ENCODE assay signal across 8 mouse cellular contexts in the genomic region with DNA sequence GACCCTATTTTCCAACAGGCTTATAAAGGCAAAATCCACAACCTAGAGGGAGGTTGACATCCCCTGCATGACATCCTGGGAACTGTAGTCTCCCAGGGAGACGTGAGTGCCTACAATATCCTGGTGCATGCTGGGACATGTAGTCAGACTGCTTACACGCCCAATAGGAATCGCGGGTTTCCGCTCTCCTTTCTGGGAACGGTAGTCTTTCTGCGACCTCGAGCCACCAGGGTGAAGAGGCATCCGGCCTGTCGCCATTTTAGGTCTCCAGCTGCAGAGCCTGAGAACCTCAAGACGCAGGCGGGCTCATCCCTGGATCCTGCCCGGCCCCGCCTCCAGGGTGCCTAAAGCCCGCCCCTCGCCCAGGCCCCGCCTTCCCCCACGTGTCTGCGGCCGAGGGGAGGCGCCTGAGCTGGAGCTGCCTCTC. TPM values are rescaled to one million over a fixed set of nuclear protein-coding genes. Genes with fewer than 3 reads are reported as not detected.
DNase-seq lines count a peak whose midpoint lies in the region; ATAC-seq and TF ChIP-seq lines count a peak whose summit lies in the region.
"Not testable (repeated sequence)": the region's sequence is repeated elsewhere in the genome, so short reads cannot be mapped to it uniquely, and the experiment has no call there.

A gene (plus strand): TSS at position 400 of the 427 bp plus-strand sequence.

- not testable (repeated sequence) for H3K27ac ChIP-seq in MEL (ENCODE audit: control insufficient read depth, low read depth, low read length)
- H3K27ac ChIP-seq in cerebellum, adult 2 months (ENCODE audit: insufficient read depth, low read length) = peak within 1 kb of the TSS; percentile 60; the same call in 1 of the 2 replicates
- H3K27ac ChIP-seq in forebrain, postnatal 0 days (ENCODE audit: low read depth, low read length) = peak within 1 kb of the TSS; percentile 64
- H3K27ac ChIP-seq in lung, embryonic 15.5 days = peak within 1 kb of the TSS; percentile 47; the same call in 1 of the 2 replicates

- not testable (repeated sequence) for H3K4me1 ChIP-seq in MEL (ENCODE audit: control insufficient read depth in 1 of 2, insufficient read depth in 2 of 2, low read length in 2 of 2); cerebellum, adult 2 months (ENCODE audit: control insufficient read depth, insufficient read depth, low read length); forebrain, postnatal 0 days (ENCODE audit: insufficient read depth); lung, embryonic 15.5 days

- WGBS in cerebellum, adult 2 months = under 1% methylated on average over 21 of the region's 21 CpGs
- WGBS in forebrain, postnatal 0 days = 2% methylated on average over 18 of the region's 21 CpGs
- WGBS in lung, embryonic 15.5 days = 1% methylated on average over 19 of the region's 21 CpGs

- not testable (repeated sequence) for H3K36me3 ChIP-seq in MEL (ENCODE audit: control insufficient read depth in 1 of 2, insufficient read depth in 2 of 2, low read length in 2 of 2); forebrain, postnatal 0 days (ENCODE audit: insufficient read depth); lung, embryonic 15.5 days

- DNase-seq in MEL (ENCODE audit: low read depth, low spot score) = peak; percentile 93
- peak; percentile 98 to 99 for DNase-seq in cerebellum, adult 2 months
- peak; percentile 93 for DNase-seq in forebrain, postnatal 0 days
- peak; percentile 99 for DNase-seq in heart, postnatal 4 days
- peak; percentile 96 to 98 for DNase-seq in layer of hippocampus, adult 8-10 months (ENCODE audit: low spot score in 2 of 2)
- peak; percentile 98 for DNase-seq in ovary, adult 18-20 months (ENCODE audit: low spot score)
- DNase-seq in thymus, postnatal 0 days (ENCODE audit: low spot score) = peak; percentile 95

- ATAC-seq in forebrain, postnatal 0 days = peak; percentile 98
- ATAC-seq in lung, embryonic 15.5 days (ENCODE audit: borderline replicate concordance, extremely low read depth, low FRiP score, low TSS enrichment) = peak; percentile 99

- not testable (repeated sequence) for TF ChIP-seq CTCF in MEL (IDR thresholded peaks at IDR 0.05 in 2 of 3, conservative IDR thresholded peaks at IDR 0.05 in 1 of 3; ENCODE audit: control insufficient read depth in 1 of 3, insufficient read depth in 1 of 3, low read depth in 2 of 3, low read length in 3 of 3, poor library complexity in 1 of 3, severe bottlenecking in 1 of 3)
- peak; percentile 16; the same call in 1 of the 2 replicates for TF ChIP-seq CTCF in cerebellum, adult 2 months (IDR thresholded peaks at IDR 0.05; ENCODE audit: borderline replicate concordance, insufficient read depth, low read depth, low read length)
- peak; percentile 59 for TF ChIP-seq CTCF in forebrain, postnatal 0 days (IDR thresholded peaks at IDR 0.05; ENCODE audit: low read depth)

- not testable (repeated sequence) for TF ChIP-seq EP300 in MEL (IDR thresholded peaks at IDR 0.05; ENCODE audit: low read depth in 1 of 2, low read length in 2 of 2)

- not testable (repeated sequence) for H3K79me2 ChIP-seq in MEL (ENCODE audit: control insufficient read depth, insufficient read depth, low read length, poor library complexity)

- peak within 1 kb of the TSS; percentile 62 for H3K9ac ChIP-seq in MEL (ENCODE audit: control insufficient read depth, low read depth, low read length, poor library complexity, severe bottlenecking)
- peak within 1 kb of the TSS; percentile 64 for H3K9ac ChIP-seq in forebrain, postnatal 0 days
- H3K9ac ChIP-seq in lung, embryonic 15.5 days = peak within 1 kb of the TSS; percentile 44; the same call in 1 of the 2 replicates

- not testable (repeated sequence) for H3K27me3 ChIP-seq in MEL (ENCODE audit: control insufficient read depth in 1 of 2, insufficient read depth in 2 of 2, low read length in 2 of 2); cerebellum, adult 2 months (ENCODE audit: control insufficient read depth, insufficient read depth, low read length); forebrain, postnatal 0 days (ENCODE audit: insufficient read depth, low read length); lung, embryonic 15.5 days

- peak within 1 kb of the TSS; percentile 53 to 66 for H3K4me3 ChIP-seq in MEL (ENCODE audit: control insufficient read depth in 1 of 2, insufficient read depth in 1 of 2, low read depth in 2 of 2, low read length in 2 of 2)
- H3K4me3 ChIP-seq in cerebellum, adult 2 months (replicated peaks; ENCODE audit: insufficient read depth, low read depth, low read length) = peak within 1 kb of the TSS; percentile 64
- peak within 1 kb of the TSS; percentile 50 for H3K4me3 ChIP-seq in forebrain, postnatal 0 days (ENCODE audit: low read depth, low read length)
- peak within 1 kb of the TSS; percentile 70 for H3K4me3 ChIP-seq in lung, embryonic 15.5 days

- not testable (repeated sequence) for TF ChIP-seq RAD21 in MEL (IDR thresholded peaks at IDR 0.05; ENCODE audit: low read depth, low read length)

- not testable (repeated sequence) for H3K9me3 ChIP-seq in MEL (replicated peaks; ENCODE audit: insufficient read depth, low read length); forebrain, postnatal 0 days (ENCODE audit: low read length); lung, embryonic 15.5 days

- TF ChIP-seq POLR2A in MEL (IDR thresholded peaks at IDR 0.05; ENCODE audit: control insufficient read depth in 1 of 2, insufficient read depth in 1 of 2, low read depth in 1 of 2, low read length in 2 of 2, poor library complexity in 1 of 2); cerebellum, adult 2 months (IDR thresholded peaks at IDR 0.05; ENCODE audit: borderline replicate concordance, insufficient read depth, low read length): not testable (repeated sequence)

- peak within 1 kb of the TSS; percentile 52 for H3K4me2 ChIP-seq in forebrain, postnatal 0 days (ENCODE audit: low read depth)
- H3K4me2 ChIP-seq in lung, embryonic 15.5 days = peak within 1 kb of the TSS; percentile 63

TF ChIP-seq in MEL, 35 proteins besides CTCF, POLR2A, EP300 and RAD21:
- peak; percentile 94 for TF ChIP-seq HCFC1 (IDR thresholded peaks at IDR 0.05; ENCODE audit: low read depth, low read length)
- TF ChIP-seq MAX (IDR thresholded peaks at IDR 0.05; ENCODE audit: low read length) = peak; percentile 35; the same call in 1 of the 2 replicates
- TF ChIP-seq MXI1 (IDR thresholded peaks at IDR 0.05; ENCODE audit: low read depth, low read length) = peak; percentile 65; the same call in 1 of the 2 replicates
- 0 out of 2 replicates have a peak, but pooled peaks have one; percentile 24 for TF ChIP-seq TBP (IDR thresholded peaks at IDR 0.05; ENCODE audit: low read depth, low read length)
- TF ChIP-seq MYC (IDR thresholded peaks at IDR 0.05; ENCODE audit: low read depth, low read length) = peak; percentile 48; the same call in 1 of the 2 replicates
- peak; percentile 72 for TF ChIP-seq USF1 (IDR thresholded peaks at IDR 0.05; ENCODE audit: low read depth, low read length)
- peak; percentile 89 for TF ChIP-seq KAT2A (conservative IDR thresholded peaks at IDR 0.05; ENCODE audit: low read depth, low read length)
- peak; percentile 32 for TF ChIP-seq SIN3A (IDR thresholded peaks at IDR 0.05; ENCODE audit: low read length)
- peak; percentile 28 for TF ChIP-seq ELF1 (IDR thresholded peaks at IDR 0.05; ENCODE audit: low read depth, low read length)

RNA-seq across cellular contexts. Expression of the gene that starts here (rescaled TPM):
- not detected in 2 replicates for total RNA-seq in MEL (2012; rRNA removed)
- not detected for polyA plus RNA-seq in MEL (2012; ENCODE audit: insufficient read depth in 1 of 2, insufficient read length in 2 of 2, low read depth in 1 of 2, low replicate concordance in 2 of 2, missing spikeins in 1 of 2)
- 1.7 and 1.9 TPM in 2 replicates for polyA plus RNA-seq in cerebellum, adult 2 months (2012; rRNA removed)
- total RNA-seq in forebrain, postnatal 0 days (2014; rRNA removed) = 0.77 and 1.8 TPM in 2 replicates
- polyA plus RNA-seq in forebrain, postnatal 0 days (2015; fragmentation: Nextera tagmentation; extraction: Ambion mirVana) = 0.45 and 0.55 TPM in 2 replicates
- total RNA-seq in heart, postnatal 4 days (2021) = under 1 TPM; 0.23 to 0.31 TPM
- 1 to 10 TPM; 5.6 to 7.0 (median 6.7) TPM for total RNA-seq in layer of hippocampus, adult 8-10 months (2022)
- polyA plus RNA-seq in lung, embryonic 15.5 days (2015; fragmentation: Nextera tagmentation; extraction: Ambion mirVana) = 0.24 and 0.42 TPM in 2 replicates
- polyA plus RNA-seq in thymus, postnatal 0 days (2015; fragmentation: Nextera tagmentation; extraction: Ambion mirVana) = 0.13 and 0.20 TPM in 2 replicates

Comparison
In these comparisons a context has a peak if more than half of its experiments do, and no peak if none do; other contexts are left out.
1. Peak in DNase-seq, H3K4me3 ChIP-seq and H3K9ac ChIP-seq in MEL; RNA of the gene not detected or under 1 TPM.
2. Peak in DNase-seq in heart, postnatal 4 days; RNA of the gene not detected or under 1 TPM.
3. Peak in ATAC-seq, H3K4me3 ChIP-seq, H3K27ac ChIP-seq, H3K9ac ChIP-seq and H3K4me2 ChIP-seq in lung, embryonic 15.5 days; RNA of the gene not detected or under 1 TPM.
4. Peak in DNase-seq in thymus, postnatal 0 days; RNA of the gene not detected or under 1 TPM.